Mouse (Mus musculus) A20 (cell line): Measurements from ENCODE around the gene 9130023H24Rik.

Experiments used
- DNase-seq: peaks from one replicate; pipeline ENCODE4 v3.0.0-alpha.2; 2011; ENCODE audit warnings: low read depth, low spot score

The 9130023H24Rik gene

GRCm38 (mm10) chr7:128237927-128238778 lies at the start of gene 9130023H24Rik:
Gene 9130023H24Rik, minus strand, starts transcription at chr7:128238031.
- peak; percentile 100 for DNase-seq

- no peak for DNase-seq
Observed at GRCm38 (mm10) chr7:128285060-128285459, 47.2 kb upstream of the 9130023H24Rik start.

GRCm38 (mm10) chr7:128284047-128284446 lies 46.2 kb upstream of the 9130023H24Rik start:
- DNase-seq = no peak

- no peak for DNase-seq
Observed at GRCm38 (mm10) chr7:128282532-128283244, 44.9 kb upstream of the 9130023H24Rik start.

GRCm38 (mm10) chr7:128281765-128282164 lies 43.9 kb upstream of the 9130023H24Rik start:
- no peak for DNase-seq

GRCm38 (mm10) chr7:128279750-128280149 lies 41.9 kb upstream of the 9130023H24Rik start:
- no peak for DNase-seq

GRCm38 (mm10) chr7:128276051-128276450 lies 38.2 kb upstream of the 9130023H24Rik start:
- DNase-seq = no peak

- no peak for DNase-seq
Observed at GRCm38 (mm10) chr7:128271496-128271895, 33.7 kb upstream of the 9130023H24Rik start.

GRCm38 (mm10) chr7:128270431-128270850 lies 32.6 kb upstream of the 9130023H24Rik start:
- DNase-seq = no peak

- no peak for DNase-seq
Observed at GRCm38 (mm10) chr7:128267813-128268212, 30.0 kb upstream of the 9130023H24Rik start.

- no peak for DNase-seq
Observed at GRCm38 (mm10) chr7:128267391-128267790, 29.6 kb upstream of the 9130023H24Rik start.

GRCm38 (mm10) chr7:128266056-128266455 lies 28.2 kb upstream of the 9130023H24Rik start:
- no peak for DNase-seq

GRCm38 (mm10) chr7:128265411-128265810 lies 27.6 kb upstream of the 9130023H24Rik start, which contains the start of gene Slc5a2:
Gene Slc5a2, plus strand, starts transcription at chr7:128265657.
- DNase-seq = no peak

GRCm38 (mm10) chr7:128256783-128257334 lies 19.0 kb upstream of the 9130023H24Rik start:
- DNase-seq = no peak

- DNase-seq = no peak
Observed at GRCm38 (mm10) chr7:128255757-128256156, 17.9 kb upstream of the 9130023H24Rik start.

GRCm38 (mm10) chr7:128254978-128255377 lies 17.1 kb upstream of the 9130023H24Rik start:
- DNase-seq = no peak

GRCm38 (mm10) chr7:128252609-128253008 lies 14.8 kb upstream of the 9130023H24Rik start:
- DNase-seq = no peak

GRCm38 (mm10) chr7:128251946-128252345 lies 14.1 kb upstream of the 9130023H24Rik start:
- DNase-seq = no peak

GRCm38 (mm10) chr7:128249998-128250397 lies 12.2 kb upstream of the 9130023H24Rik start:
- no peak for DNase-seq

- DNase-seq = no peak
Observed at GRCm38 (mm10) chr7:128248081-128249042, 10.5 kb upstream of the 9130023H24Rik start.

GRCm38 (mm10) chr7:128247443-128247842 lies 9.6 kb upstream of the 9130023H24Rik start:
- DNase-seq = peak; percentile 74
